Mouse (Mus musculus) frontal cortex, postnatal 36 days (tissue): Measurements from ENCODE around the gene Bcl6b.

Source experiments
- DNase-seq, 2 experiments: peaks; one replicate each; pipeline ENCODE4 v3.0.0; 2022; ENCODE audit warnings: low spot score in 2 of 2

Gene Bcl6b

DNA sequence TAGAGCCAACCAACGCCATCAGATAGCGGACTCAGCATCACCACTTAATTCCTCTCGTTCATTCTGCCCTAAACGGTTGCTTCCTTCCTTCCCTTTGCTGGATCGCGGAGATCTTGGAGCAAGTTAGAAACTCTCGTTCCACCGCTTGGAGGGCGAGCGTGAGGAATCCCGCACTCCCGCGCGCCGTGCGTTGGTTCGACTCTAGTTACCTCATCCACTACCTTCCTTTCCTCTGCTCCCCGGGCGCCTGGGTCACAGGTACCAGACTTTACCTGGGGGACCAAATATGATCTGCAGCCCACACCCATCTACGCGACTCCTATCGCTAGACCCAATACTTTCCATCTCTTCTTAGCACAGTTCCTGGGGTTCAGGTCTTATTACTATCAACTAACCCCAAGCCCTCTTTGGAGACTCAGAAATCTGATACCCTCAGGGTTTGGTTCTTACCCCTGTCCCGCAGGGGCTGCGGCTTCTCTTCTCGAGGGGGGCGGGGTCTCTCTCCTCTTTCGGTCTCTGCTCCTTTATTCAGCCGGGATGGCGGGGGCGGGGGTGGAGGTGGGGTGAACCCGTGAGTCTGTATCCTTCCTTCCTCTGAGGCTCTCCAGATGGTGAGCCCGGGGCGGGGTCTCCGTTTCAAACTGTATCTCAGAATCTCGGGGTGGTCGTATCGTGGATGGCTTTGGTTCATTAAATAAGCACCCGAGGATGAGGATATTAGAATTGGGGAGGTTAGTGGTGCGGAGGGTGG, at the start of gene Bcl6b:
Gene Bcl6b (minus strand): TSS at position 539 of the 751 bp plus-strand sequence.
- no peak for DNase-seq

DNA sequence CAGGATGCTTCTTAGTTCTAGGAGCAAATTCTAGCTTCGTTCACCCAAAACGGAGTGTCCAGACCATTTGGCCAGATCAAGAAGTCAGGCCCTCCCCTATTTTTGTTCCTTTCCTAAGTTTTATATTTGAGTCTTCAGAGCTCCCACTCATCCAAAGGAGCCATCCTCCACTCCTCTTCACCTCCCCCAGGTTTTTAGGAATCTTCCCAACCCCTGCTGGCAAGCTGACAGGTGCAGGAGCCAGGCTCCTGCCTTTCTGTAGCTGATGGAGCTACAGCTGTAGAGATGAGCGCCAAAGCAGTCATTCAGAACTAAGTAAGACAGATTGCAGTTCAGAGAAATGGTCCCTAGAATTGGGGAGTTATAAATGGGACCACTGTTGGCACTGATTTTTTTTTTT, 49.4 kb upstream of the Bcl6b start:
- peak in 1 of 2 experiments; percentile 14 for DNase-seq

GRCm38 (mm10) chr11:70271641-70272040, 42.0 kb upstream of the Bcl6b start:
- DNase-seq = no peak

- no peak for DNase-seq
Observed at GRCm38 (mm10) chr11:70266405-70266804, 36.8 kb upstream of the Bcl6b start.

- DNase-seq = no peak
Observed at GRCm38 (mm10) chr11:70265819-70266218, 36.2 kb upstream of the Bcl6b start.

DNA sequence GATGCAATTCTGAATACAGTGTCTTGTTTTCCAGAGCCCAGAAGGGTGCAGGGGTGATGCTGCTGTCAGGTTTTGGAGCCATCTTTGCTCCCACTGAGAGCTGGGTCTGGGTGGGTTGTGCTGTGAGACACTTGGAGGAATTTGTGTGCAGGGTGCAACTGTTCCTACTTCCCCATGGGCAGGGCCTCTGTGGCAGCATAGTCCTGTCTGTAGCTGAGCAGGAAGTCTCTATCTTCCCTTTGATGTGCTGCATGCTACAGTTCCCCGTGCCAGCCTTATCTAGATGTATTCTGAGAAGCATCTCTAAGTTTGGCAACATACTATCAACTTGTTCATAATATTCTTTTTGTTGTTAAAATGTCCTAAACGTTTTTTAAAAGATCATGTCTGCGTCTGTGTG, 35.7 kb upstream of the Bcl6b start:
- no peak for DNase-seq

- DNase-seq = no peak
Observed at GRCm38 (mm10) chr11:70259035-70259434, 29.4 kb upstream of the Bcl6b start.

- no peak for DNase-seq
Observed at GRCm38 (mm10) chr11:70254931-70255531, 25.4 kb upstream of the Bcl6b start, which contains the start of gene Alox12. Alox12 (minus strand) TSS chr11:70255353.

DNA sequence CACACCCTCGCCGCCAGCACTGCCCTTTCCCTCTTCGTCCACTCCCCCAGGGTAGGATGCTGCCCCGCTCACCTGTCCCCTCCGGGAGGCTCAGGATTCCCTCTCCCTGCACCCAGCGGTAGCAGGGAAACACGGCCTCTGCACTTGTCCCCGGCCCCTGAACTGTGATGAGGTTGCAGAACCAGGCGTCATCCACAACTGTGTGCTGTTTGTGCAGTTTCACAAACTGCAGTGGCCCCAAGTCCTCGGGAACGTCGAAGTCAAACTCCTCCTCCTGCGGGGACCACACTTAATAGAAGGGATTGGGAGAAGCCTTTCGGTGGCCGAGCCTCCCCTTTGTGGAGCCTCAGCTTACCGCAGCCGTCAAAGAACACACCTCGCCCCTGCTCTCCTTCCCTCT, 24.7 kb upstream of the Bcl6b start:
- DNase-seq = no peak

- no peak for DNase-seq
Observed at GRCm38 (mm10) chr11:70251853-70252252, 22.3 kb upstream of the Bcl6b start.

- DNase-seq = no peak
Observed at GRCm38 (mm10) chr11:70250150-70250549, 20.6 kb upstream of the Bcl6b start.

DNA sequence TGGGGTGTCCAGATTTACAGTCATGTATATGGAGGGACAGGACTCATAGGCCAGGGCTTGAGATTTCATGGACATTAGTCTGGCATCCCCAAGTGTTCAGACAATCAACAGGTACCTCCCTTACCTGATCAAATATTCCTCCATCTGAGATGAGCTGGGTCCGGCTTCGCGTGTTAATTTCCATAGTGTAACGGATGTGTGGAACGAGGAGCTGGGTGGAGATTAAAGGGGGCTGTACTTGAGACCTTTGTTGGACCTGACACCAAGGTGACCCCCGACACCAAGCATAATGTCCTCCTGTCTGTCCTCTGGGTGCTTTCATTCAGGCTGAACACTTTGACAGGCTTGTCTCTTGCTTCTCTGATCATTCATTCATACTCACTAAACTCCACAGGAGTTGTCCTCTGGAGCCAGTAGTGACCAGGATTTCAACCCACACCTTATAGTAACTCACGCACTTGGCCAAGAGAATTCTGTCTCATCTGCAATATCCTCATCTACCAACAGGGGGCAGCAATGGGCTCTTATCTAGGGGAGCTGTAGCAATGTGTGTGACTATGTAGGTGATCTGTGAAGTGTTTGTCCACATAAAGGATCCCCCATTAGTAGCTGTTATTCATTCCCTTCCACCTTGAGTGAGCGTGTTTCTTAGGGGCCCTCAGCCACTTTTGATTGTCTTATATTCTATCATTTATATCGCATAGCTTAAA, 17.7 kb upstream of the Bcl6b start:
- peak; percentile 63 to 67 for DNase-seq

DNA sequence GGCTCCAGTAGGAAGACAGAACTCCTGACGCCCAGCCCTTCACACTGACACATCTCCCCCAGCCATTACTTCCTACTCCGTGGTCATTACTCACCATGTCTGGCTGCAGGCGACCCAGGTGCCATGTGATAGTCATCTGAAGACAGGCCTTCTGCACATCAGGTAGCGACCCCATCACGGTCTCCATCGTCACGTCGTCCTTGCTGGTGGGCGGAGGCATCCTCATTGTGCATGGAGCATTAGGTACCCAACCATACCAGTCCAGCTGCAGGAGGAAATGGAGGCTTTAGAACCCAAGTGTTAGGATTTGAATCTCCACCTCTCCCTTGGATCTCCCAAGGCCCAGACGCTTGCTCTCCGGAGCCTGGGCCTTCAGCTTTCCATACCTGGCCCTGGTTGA, 13.0 kb upstream of the Bcl6b start:
- no peak for DNase-seq

DNA sequence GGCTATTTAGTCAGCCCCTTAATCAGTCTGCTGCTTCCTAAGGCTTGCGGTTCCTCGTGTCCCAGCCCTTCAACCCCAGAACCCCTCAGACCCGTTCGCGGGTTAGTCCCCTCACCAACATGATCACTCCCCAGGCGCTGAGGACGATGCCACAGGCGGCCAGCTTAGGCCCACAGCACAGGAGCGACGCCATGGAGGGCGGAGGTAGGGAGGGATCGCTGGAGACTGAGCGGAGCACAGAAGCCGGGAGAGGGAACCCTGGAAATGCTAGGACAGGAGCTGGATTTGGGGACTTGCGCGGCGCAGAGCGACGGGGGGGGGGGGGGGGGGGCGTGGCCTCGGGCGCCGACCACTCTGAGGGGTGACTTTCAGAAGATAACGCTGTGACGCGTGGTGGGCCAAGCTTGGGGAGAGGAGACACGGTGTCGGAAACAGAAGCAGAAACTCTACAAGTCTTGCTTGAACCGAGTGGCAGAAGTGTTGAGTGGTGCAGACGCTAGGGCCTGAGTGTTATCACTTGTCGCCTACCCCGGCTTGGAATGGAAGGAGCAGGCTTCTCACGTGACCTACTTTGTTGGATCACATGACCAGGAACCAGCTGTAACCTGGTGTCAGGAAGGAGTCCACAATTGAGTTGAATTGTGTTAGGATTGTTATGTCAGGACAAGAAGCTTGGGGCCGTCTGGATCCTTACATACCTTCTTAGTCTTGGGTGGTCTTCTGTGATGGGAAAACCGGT, 10.1 kb upstream of the Bcl6b start, which contains the start of the genes Gm21988 and Rnasek:
Gene Gm21988 (minus strand): TSS at position 290 of the 739 bp plus-strand sequence.
Gene Rnasek (minus strand): TSS at position 302 of the 739 bp plus-strand sequence.
- peak; percentile 83 to 89 for DNase-seq

DNA sequence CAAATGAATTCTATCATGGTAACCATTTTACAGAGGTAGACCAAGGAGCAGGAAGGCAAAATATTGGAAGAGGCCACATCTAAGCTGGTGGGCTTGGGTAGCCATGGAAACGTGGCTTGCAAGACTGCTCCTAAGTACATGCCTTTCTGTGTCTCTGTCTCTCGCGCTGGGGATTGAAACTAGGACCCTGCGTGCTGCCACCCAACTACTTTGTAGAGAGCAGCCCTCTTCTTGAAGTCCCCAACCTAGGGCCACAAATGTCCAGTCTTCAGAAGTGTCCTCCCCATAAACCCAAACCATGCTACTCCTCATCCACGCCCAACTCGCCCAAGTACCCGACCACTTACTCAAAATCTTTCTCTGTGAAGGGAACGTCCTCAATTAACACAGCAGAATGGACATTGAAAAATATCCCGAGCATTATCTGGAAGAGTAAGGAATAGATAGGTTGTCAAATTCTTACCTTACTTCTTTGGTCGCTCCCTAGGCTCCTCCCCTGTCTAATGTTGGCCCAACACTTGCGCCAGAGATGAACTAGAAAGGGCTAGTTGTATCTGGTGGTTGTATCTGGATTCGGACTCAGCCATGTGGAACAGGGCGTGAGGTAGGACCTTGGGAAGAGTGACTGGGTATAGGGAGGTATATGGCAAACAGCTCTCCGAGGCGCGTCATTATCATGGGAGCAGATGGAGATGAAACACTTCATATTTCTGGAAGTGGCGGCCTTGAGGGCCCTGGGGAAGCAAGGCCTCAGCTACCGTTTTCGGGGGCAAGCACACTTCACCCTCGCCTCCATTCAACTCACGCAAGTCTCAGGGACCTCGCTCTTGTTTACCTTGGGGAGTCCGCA, 9.2 kb upstream of the Bcl6b start:
- no peak for DNase-seq

DNA sequence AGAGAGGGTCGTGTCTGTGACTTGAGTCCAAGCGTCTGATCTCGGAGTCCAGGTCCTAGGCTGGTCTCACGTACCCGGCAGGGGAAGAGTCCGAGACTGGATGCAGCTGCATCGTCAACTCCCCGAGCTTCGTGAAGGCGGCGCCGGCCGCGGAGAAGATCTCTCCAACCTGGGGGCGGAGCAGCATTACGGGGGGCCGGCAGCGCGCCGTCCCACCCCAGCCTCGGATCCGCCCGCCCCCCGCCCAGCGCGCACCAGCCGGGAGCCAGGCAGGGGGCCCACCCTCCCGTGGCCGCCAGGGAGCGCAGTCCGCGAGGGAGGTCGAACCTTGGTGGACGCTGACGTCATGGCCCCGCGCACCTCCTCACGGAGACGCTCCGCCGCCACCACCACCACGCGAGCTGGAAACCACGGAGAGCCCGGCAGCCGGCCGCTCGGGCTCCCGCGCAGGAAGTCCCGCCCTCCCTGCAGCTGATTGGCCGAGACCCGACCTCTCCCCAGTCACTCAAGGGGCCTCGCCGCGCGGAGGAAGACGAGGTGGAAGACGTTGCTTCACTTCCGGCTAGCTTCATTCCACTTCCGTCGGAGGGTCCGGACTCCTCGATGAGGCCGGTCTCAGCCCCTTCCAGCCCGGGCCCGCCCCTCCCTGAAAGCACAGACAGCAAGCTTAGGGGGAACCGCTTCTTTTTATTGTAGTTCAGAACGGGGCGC, 8.0 kb upstream of the Bcl6b start, which contains the start of gene 0610010K14Rik:
Gene 0610010K14Rik (minus strand): TSS at position 458 of the 711 bp plus-strand sequence.
- peak; percentile 97 for DNase-seq

- no peak for DNase-seq
Observed at GRCm38 (mm10) chr11:70236717-70237116, 7.1 kb upstream of the Bcl6b start.

- no peak for DNase-seq
Observed at GRCm38 (mm10) chr11:70235254-70235900, 5.8 kb upstream of the Bcl6b start.

- DNase-seq = no peak
Observed at GRCm38 (mm10) chr11:70234497-70234896, 4.9 kb upstream of the Bcl6b start.

DNA sequence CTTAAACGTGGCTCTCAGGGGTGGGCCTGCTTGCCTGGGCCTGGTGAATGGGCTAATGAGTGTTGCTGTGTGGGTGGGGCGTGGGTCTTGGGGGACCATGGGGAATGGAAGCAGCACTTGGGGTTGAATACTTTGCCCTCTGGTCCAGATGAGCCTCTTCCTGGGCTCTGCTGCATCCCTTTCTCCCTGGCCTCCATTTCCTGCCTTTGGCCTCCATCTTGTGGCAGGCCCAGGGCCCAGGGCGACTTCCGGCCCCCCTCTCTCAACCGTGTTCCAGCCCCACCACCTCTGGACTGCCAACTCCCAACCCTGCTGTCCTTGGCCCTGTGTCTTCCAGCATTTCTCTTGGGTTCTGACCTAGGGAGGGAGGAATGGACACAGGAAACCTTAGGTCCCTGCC, 4.4 kb upstream of the Bcl6b start:
- DNase-seq = no peak
